Mouse (Mus musculus) limb, embryonic 13.5 days (tissue): ENCODE data around the gene Adamts9. TPM values are rescaled to one million over a fixed set of nuclear protein-coding genes. Genes with fewer than 3 reads are reported as not detected.

Experiments used
- ATAC-seq: fragments of 200-750 bp; cut with Nextera tagmentation; 2 replicates; pipeline ENCODE4 v1.8.0; 2017; ENCODE audit warnings: low read depth, moderate number of reproducible peaks, moderate TSS enrichment; ENCODE audit not compliant: low FRiP score
- H3K27ac ChIP-seq: fragments of 300-500 bp; sonication (generic); 2 replicates; pipeline ENCODE4 v1.5.1; 2015; ENCODE audit warnings: inconsistent platforms, mild to moderate bottlenecking, moderate library complexity
- H3K27me3 ChIP-seq: fragments of 300-500 bp; sonication (generic); 2 replicates; pipeline ENCODE4 v1.6.1; 2015; ENCODE audit warnings: mild to moderate bottlenecking, inconsistent platforms
- H3K36me3 ChIP-seq: fragments of 300-500 bp; sonication (generic); 2 replicates; pipeline ENCODE4 v1.6.1; 2015; ENCODE audit warnings: inconsistent platforms, mild to moderate bottlenecking, moderate library complexity
- H3K4me1 ChIP-seq: fragments of 300-500 bp; sonication (generic); 2 replicates; pipeline ENCODE4 v1.6.1; 2015; ENCODE audit warnings: inconsistent platforms
- H3K4me2 ChIP-seq: fragments of 300-500 bp; sonication (generic); replicated peaks from 2 replicates; pipeline ENCODE4 v1.6.1; 2015; ENCODE audit warnings: inconsistent platforms, mild to moderate bottlenecking, moderate library complexity
- H3K4me3 ChIP-seq: fragments of 300-500 bp; sonication (generic); 2 replicates; pipeline ENCODE4 v1.5.1; 2015; ENCODE audit warnings: moderate library complexity, mild to moderate bottlenecking, inconsistent platforms
- H3K9ac ChIP-seq: fragments of 300-500 bp; sonication (generic); 2 replicates; pipeline ENCODE4 v1.6.1; 2015; ENCODE audit warnings: mild to moderate bottlenecking, inconsistent platforms
- H3K9me3 ChIP-seq: fragments of 300-500 bp; sonication (generic); 2 replicates; pipeline ENCODE4 v1.6.1; 2016; ENCODE audit warnings: inconsistent platforms
- WGBS: fragments of 180-500 bp; shearing (Covaris S2); methylation state at CpG from one replicate; pipeline ENCODE4 v1.1.7; 2015; 5-methylcytosine and 5-hydroxymethylcytosine counted together
- polyA plus RNA-seq: library from polyadenylated mRNA; unstranded; fragments of >200 nt; fragmentation: Nextera tagmentation; extraction: Ambion mirVana; gene quantifications from 2 replicates; pipeline ENCODE4 v1.2.1, GENCODE M21; 2015

The Adamts9 gene
- polyA plus RNA-seq, 1 experiment from 2014 or later = 11.6 TPM

DNA sequence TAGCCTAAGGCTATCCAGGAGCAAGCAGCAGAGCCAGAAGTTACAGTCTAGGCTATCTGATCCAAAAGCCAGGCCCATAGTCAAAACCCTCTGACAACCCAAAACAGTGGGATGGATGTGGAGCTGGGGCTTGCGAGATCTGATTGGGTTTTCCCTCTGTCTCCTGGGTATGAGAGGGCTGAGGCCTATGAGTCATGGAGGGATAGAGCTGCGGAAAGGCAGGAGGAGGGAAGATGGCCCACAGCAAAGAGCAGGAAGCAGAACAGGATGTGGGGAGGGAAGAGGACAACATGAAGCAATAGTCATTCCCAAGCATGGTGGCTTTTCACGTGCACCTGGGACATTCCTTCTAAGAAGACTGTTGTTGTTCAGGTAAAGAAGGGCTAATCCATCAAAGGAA is 32.7 kb downstream of the Adamts9 start:
- H3K9ac ChIP-seq = no peak overlapping the region
- no peak for ATAC-seq
- 81% methylated on average over 3 of the region's 3 CpGs for WGBS
- no peak overlapping the region for H3K4me3 ChIP-seq
- H3K4me1 ChIP-seq = peaks cover 4% of the 10 kb centered on the region
- peaks cover 33% of the 10 kb centered on the region for H3K36me3 ChIP-seq
- no peak overlapping the region for H3K4me2 ChIP-seq
- H3K27me3 ChIP-seq = no peaks in the 10 kb centered on the region
- no peaks in the 10 kb centered on the region for H3K9me3 ChIP-seq
- H3K27ac ChIP-seq = no peak overlapping the region

- no peak overlapping the region for H3K9ac ChIP-seq
- WGBS = 57% methylated on average over 8 of the region's 8 CpGs
Observed at GRCm38 (mm10) chr6:92909361-92909760, 33.9 kb downstream of the Adamts9 start.

GRCm38 (mm10) chr6:92905922-92906321 is 37.4 kb downstream of the Adamts9 start:
- H3K4me3 ChIP-seq = no peak overlapping the region
- H3K9me3 ChIP-seq = no peaks in the 10 kb centered on the region
- no peaks in the 10 kb centered on the region for H3K27me3 ChIP-seq
- no peak for ATAC-seq
- H3K4me1 ChIP-seq = peaks cover 4% of the 10 kb centered on the region
- no peak overlapping the region for H3K27ac ChIP-seq
- 37% methylated on average over 5 of the region's 5 CpGs for WGBS
- H3K4me2 ChIP-seq = no peak overlapping the region
- H3K9ac ChIP-seq = no peak overlapping the region
- peaks cover 54% of the 10 kb centered on the region for H3K36me3 ChIP-seq

More at GRCm38 (mm10) chr6:92909361-92909760, 33.9 kb downstream of the Adamts9 start:
- Histone ChIP-seq H3K4me2 (no peak overlapping the region), H3K9me3 (no peaks in the 10 kb centered on the region), H3K4me3 (no peak overlapping the region), H3K4me1 (peaks cover 4% of the 10 kb centered on the region), H3K27ac (no peak overlapping the region), H3K27me3 (no peaks in the 10 kb centered on the region), H3K36me3 (peaks cover 42% of the 10 kb centered on the region)
- ATAC-seq = no peak

DNA sequence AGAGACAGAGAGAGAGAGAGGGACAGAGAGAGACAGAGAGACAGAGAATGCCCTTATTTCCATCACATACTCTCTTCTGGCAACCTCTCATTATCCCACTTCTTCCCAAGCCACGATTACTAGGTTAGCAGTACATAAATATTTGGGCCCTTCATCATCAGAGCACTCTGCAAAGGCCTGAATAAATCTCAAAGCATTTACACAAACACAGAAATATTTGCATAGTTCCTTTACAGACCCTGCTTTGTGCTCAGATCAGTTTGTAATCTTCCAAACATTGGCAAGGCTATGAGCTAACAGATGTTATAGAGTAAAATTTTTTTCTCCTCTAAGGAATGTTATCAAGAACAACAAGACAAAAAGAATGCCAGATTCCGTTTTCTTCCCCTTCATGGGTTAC is 38.8 kb downstream of the Adamts9 start:
- Histone ChIP-seq H3K27me3 (no peaks in the 10 kb centered on the region), H3K4me2 (no peak overlapping the region), H3K4me1 (peaks cover 4% of the 10 kb centered on the region), H3K4me3 (no peak overlapping the region), H3K9ac (no peak overlapping the region), H3K27ac (no peak overlapping the region), H3K36me3 (peaks cover 60% of the 10 kb centered on the region), H3K9me3 (no peaks in the 10 kb centered on the region)
- ATAC-seq = no peak
- 59% methylated on average over 2 of the region's 2 CpGs for WGBS

DNA sequence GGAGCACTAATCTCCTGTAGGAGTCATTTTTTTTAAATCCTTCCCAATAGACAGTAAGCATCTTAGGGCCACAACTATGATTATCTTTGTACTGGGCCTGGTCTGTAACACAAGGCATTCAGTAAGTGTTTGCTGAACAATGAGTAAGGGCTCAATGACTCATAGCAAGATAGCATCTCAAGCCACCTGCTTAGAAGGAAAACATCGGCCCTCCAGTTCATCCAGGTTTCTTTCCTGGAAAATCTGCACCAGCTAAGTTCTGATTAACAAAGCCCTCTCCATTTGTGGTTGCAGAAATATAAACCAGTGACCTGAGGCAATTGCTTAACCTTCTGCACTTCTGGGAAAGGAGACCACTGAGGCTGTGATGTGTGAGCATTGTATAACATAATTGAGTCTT is 39.3 kb downstream of the Adamts9 start:
- no peak overlapping the region for H3K4me3 ChIP-seq
- no peak overlapping the region for H3K27ac ChIP-seq
- H3K36me3 ChIP-seq = peaks cover 64% of the 10 kb centered on the region
- no peak for ATAC-seq
- no peak overlapping the region for H3K4me2 ChIP-seq
- no peak overlapping the region for H3K9ac ChIP-seq
- WGBS = 94% methylated on average over 1 of the region's 1 CpGs
- peaks cover 4% of the 10 kb centered on the region for H3K4me1 ChIP-seq
- no peaks in the 10 kb centered on the region for H3K27me3 ChIP-seq
- H3K9me3 ChIP-seq = no peaks in the 10 kb centered on the region

- H3K27ac ChIP-seq = no peak overlapping the region
- H3K9me3 ChIP-seq = no peaks in the 10 kb centered on the region
- no peak for ATAC-seq
- no peak overlapping the region for H3K4me2 ChIP-seq
- H3K4me1 ChIP-seq = peaks cover 16% of the 10 kb centered on the region; the same call in 1 of the 2 replicates
- WGBS = 18% methylated on average over 1 of the region's 1 CpGs
- no peak overlapping the region for H3K4me3 ChIP-seq
- H3K36me3 ChIP-seq = peaks cover 70% of the 10 kb centered on the region
- H3K27me3 ChIP-seq = no peaks in the 10 kb centered on the region
- no peak overlapping the region for H3K9ac ChIP-seq
Observed at GRCm38 (mm10) chr6:92891535-92891934, 51.8 kb downstream of the Adamts9 start.

DNA sequence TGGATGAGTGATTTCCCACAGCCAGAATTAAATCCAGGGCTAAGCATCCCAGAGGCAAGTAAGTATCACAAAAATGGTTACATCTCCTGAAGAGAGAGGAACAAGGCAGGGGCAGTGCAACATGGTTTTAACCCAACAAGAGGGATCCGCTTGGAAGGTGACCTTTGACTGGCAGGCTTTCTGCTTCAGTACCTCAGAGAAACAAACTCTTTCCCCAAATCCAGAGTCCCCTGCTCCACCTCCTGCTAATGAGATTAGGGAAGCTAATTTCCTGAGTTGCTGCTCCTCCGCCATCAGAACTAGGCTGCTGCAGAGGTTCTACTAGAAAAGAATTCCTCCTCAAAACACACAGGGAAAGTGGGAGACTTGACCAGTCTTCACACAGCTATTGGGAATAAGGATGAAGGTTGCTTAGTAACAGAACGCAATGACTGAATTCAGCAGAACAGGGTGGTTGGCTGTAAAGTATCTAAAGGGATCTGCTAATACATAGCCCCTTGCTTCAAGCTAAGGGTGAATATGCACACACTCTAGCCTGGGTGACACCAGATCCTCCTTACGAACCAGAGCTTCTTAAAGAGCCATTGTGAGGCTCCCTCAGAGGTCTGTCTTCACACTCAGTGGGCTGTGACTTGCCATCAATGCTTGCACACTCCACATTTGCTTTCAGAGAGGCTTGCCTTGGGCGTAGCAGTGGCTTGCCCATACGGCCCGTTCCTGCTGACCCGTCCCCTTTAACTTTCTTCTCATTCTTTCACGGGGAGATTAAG is 60.0 kb downstream of the Adamts9 start:
- peaks cover 26% of the 10 kb centered on the region for H3K4me1 ChIP-seq
- H3K4me3 ChIP-seq = no peak overlapping the region
- ATAC-seq = no peak
- no peak overlapping the region for H3K4me2 ChIP-seq
- peaks cover 51% of the 10 kb centered on the region for H3K36me3 ChIP-seq
- H3K9ac ChIP-seq = no peak overlapping the region
- no peaks in the 10 kb centered on the region for H3K9me3 ChIP-seq
- no peaks in the 10 kb centered on the region for H3K27me3 ChIP-seq
- WGBS = 56% methylated on average over 9 of the region's 9 CpGs
- H3K27ac ChIP-seq = no peak overlapping the region

GRCm38 (mm10) chr6:92882446-92882845 is 60.8 kb downstream of the Adamts9 start:
- no peak for ATAC-seq
- H3K4me2 ChIP-seq = no peak overlapping the region
- no peaks in the 10 kb centered on the region for H3K27me3 ChIP-seq
- no peak overlapping the region for H3K9ac ChIP-seq
- H3K9me3 ChIP-seq = no peaks in the 10 kb centered on the region
- no peak overlapping the region for H3K4me3 ChIP-seq
- H3K36me3 ChIP-seq = peaks cover 53% of the 10 kb centered on the region
- WGBS = 78% methylated on average over 5 of the region's 5 CpGs
- no peak overlapping the region for H3K27ac ChIP-seq
- H3K4me1 ChIP-seq = peaks cover 26% of the 10 kb centered on the region

- Histone ChIP-seq H3K4me3 (no peak overlapping the region), H3K4me1 (peaks cover 26% of the 10 kb centered on the region), H3K9me3 (no peaks in the 10 kb centered on the region), H3K9ac (no peak overlapping the region), H3K36me3 (peaks cover 40% of the 10 kb centered on the region), H3K27me3 (no peaks in the 10 kb centered on the region), H3K4me2 (no peak overlapping the region), H3K27ac (no peak overlapping the region)
- WGBS = 56% methylated on average over 14 of the region's 14 CpGs
- ATAC-seq = no peak
Observed at GRCm38 (mm10) chr6:92879700-92880265, 63.5 kb downstream of the Adamts9 start.

GRCm38 (mm10) chr6:92878771-92879170 is 64.5 kb downstream of the Adamts9 start:
- H3K9ac ChIP-seq = no peak overlapping the region
- WGBS = 91% methylated on average over 5 of the region's 5 CpGs
- no peak overlapping the region for H3K4me3 ChIP-seq
- H3K4me2 ChIP-seq = no peak overlapping the region
- ATAC-seq = no peak
- no peaks in the 10 kb centered on the region for H3K27me3 ChIP-seq
- H3K9me3 ChIP-seq = no peaks in the 10 kb centered on the region
- peaks cover 25% of the 10 kb centered on the region for H3K4me1 ChIP-seq
- H3K36me3 ChIP-seq = peaks cover 42% of the 10 kb centered on the region
- H3K27ac ChIP-seq = no peak overlapping the region

DNA sequence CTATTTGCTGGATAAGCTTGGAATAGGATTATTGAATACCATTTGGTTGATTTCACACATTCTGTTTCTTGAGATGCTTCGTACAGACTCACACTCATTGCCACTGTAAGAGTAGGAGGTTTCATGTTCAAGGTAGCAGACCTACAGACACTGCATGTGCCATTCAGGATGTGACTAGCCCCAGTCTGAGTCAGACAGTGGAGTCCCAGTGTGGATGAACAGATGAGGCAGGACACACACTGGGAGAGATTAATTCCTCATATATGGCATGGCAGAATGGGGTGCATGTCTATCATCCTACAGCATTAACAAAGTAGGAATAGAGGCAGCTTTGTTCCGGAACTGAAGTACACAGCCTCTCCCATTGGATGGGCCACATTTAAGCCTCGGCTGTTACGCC is 66.1 kb downstream of the Adamts9 start:
- Histone ChIP-seq H3K9ac (no peak overlapping the region), H3K9me3 (no peaks in the 10 kb centered on the region), H3K4me3 (no peak overlapping the region), H3K27me3 (no peaks in the 10 kb centered on the region), H3K4me1 (peaks cover 13% of the 10 kb centered on the region; the same call in 1 of the 2 replicates), H3K36me3 (peaks cover 45% of the 10 kb centered on the region), H3K27ac (no peak overlapping the region), H3K4me2 (no peak overlapping the region)
- ATAC-seq = no peak
- 96% methylated on average over 4 of the region's 4 CpGs for WGBS

DNA sequence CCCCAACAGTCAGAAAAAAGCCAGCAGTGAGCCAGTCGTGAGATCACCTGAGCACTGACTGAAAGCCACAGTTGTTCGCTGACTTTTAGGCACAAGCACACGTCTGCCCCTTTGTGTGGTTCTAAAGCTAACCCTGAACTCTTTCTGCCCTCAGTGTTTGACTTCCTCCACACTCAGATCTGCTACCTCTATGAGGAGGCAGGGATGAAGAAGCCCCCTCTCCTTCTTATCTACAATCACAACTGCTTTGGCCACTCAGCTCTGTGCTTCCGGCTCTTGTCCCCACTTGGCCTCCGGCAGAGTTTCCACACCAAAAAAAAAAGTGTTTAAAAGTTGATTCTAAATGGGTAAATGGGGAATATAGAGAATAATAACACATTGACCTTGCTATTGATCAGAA is 67.2 kb downstream of the Adamts9 start:
- WGBS = 84% methylated on average over 5 of the region's 5 CpGs
- Histone ChIP-seq H3K9ac (no peak overlapping the region), H3K27me3 (no peaks in the 10 kb centered on the region), H3K4me2 (no peak overlapping the region), H3K4me3 (no peak overlapping the region), H3K27ac (no peak overlapping the region), H3K4me1 (0 out of 2 replicates have a peak, but pooled peaks cover 10% of the 10 kb centered on the region), H3K9me3 (no peaks in the 10 kb centered on the region), H3K36me3 (peaks cover 55% of the 10 kb centered on the region)
- ATAC-seq = no peak
